Mouse (Mus musculus): ENCODE results near the gene Pdcd2l. TPM values are rescaled to one million over a fixed set of nuclear protein-coding genes. Genes with fewer than 3 reads are reported as not detected.

The Pdcd2l gene
- polyA plus RNA-seq (2012; rRNA removed), result 44.8 and 48.6 TPM in 2 replicates

DNA sequence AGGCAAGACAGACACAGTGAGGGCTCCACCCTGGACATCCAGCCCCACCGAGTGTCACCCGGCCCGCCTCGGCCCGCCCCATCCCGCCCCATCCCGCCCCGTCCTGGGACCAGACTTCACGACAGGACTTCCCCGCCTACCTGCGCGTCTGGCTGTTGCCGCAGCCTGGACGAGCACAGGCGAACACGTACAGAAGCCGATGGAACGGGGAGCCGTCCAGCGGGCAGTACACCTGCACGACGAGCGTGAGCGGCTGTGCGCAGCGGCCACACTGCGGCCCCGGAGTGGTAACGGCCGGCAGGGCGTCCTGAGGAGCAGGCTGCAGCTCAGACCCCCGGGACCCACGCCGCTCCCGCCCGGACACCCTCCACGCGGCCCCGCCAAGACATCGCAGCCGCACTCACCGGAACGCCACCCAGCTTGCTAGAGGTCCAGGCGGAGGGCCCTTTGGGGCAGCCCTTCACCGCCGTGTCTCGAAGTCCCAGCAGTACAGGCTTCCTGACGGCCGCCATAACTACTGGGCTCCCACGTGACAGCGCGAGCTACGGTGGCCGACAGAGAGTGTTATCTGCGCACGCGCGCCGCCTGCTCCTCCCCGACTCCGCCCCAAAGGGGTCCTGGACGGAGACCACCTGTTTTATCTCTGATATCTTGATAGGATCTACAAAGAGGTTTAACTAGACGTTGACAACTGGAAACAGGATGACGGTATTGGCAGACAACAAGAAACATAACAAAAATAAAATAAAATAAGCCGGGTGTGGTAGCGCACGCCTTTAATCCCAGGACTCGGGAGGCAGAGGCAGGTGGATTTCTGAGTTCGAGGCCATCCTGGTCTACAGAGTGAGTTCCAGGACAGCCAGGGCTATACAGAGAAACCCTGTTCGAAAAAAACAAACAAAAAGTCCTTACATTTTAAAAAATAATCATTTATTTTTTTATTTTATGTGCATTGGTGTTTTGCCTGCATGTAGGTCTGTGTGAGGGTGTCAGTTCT, at the start of gene Pdcd2l:
Gene Pdcd2l (minus strand): TSS at position 530 of the 997 bp plus-strand sequence.

GRCm38 (mm10) chr7:34230116-34230515, 33.7 kb upstream of the Pdcd2l start, which contains the start of gene Gpi1:
TSS of gene Gpi1 (minus strand) at chr7:34230336.

DNA sequence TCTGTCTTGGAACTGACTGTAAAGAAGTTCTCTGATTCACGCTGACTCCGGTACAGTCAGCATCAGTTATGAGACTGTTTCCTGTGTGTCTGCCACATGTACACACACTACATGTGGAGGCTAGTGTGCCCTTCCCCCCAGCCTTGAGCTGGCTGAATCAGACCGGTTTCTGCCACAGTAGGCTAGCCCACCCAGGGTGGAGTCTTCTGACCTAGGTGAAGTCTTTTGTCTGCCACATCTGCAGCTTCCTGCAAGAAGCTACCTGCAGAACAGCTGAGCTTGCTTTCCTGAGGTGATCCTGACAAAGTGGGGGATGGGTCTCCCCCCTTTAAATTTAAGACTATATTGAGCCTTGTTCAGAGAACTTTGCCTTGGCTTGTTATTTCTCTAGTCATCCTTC, 27.0 kb downstream of the Pdcd2l start, which contains the start of gene Uba2:
Gene Uba2 (minus strand): TSS at position 146 of the 400 bp plus-strand sequence.

Other genes with a start within 250 kb of the Pdcd2l start
- not detected in 2 replicates for gene Scgb2b27, start 182.7 kb downstream of the Pdcd2l start, polyA plus RNA-seq (2012; rRNA removed)
- gene Scgb1b27, start 175.2 kb downstream of the Pdcd2l start, polyA plus RNA-seq (2012; rRNA removed), result not detected in 2 replicates
- gene Scgb1b30, start 101.2 kb downstream of the Pdcd2l start, polyA plus RNA-seq (2012; rRNA removed), result not detected in 2 replicates
- gene Wtip, start 63.4 kb downstream of the Pdcd2l start, polyA plus RNA-seq (2012; rRNA removed), result 26.6 and 37.1 TPM in 2 replicates
- gene Uba2, start 27.1 kb downstream of the Pdcd2l start, polyA plus RNA-seq (2012; rRNA removed), result 194 and 377 TPM in 2 replicates
- 201 and 291 TPM in 2 replicates for gene Gpi1, start 33.7 kb upstream of the Pdcd2l start, polyA plus RNA-seq (2012; rRNA removed)
- not detected in 2 replicates for gene Gm6096, start 54.4 kb upstream of the Pdcd2l start, polyA plus RNA-seq (2012; rRNA removed)
- 20.6 and 28.1 TPM in 2 replicates for gene 4931406P16Rik, start 116.9 kb upstream of the Pdcd2l start, polyA plus RNA-seq (2012; rRNA removed)
- gene Lsm14a, start 196.7 kb upstream of the Pdcd2l start, polyA plus RNA-seq (2012; rRNA removed), result 107 and 117 TPM in 2 replicates